Mouse (Mus musculus): Measurements from ENCODE around the gene Tagln2.

DNA sequence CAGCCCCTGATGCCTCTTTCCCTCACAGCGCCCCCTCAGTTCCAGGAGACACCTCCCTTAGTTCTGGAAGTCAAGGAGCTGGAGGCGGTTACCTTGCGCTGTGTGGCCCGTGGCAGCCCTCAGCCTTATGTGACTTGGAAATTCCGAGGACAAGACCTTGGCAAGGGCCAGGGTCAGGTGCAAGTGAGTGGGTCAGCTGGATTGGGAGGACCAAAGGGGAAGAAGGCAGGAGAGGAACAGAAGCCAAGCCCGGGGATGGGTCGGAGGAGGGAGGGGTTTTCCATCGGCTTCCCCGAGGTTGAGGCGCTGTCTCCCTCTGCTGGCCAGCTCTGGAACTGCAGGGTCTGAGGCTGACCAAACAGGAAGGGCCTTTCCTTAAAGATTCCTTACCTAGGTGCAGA is 9.6 kb upstream of the Tagln2 start:
- TF ChIP-seq CTCF (IDR thresholded peaks at IDR 0.05; ENCODE audit: insufficient read depth, low read length) (peak; percentile 97), POLR2A (IDR thresholded peaks at IDR 0.05; ENCODE audit: borderline replicate concordance, extremely low read depth, low read depth, low read length) (no peak)
